Mouse (Mus musculus) C2C12 (cell line): ENCODE measurements at regions not wholly inside any gene's neighbourhood (a gene's known extent, or its start where the extent isn't known, plus 50 kb on each side); places are given as distances from the start of the nearest gene placed in this dataset.

Source experiments
- CTCF ChIP-seq: IDR thresholded peaks from one replicate; pipeline ENCODE4 v1.5.1; 2011; ENCODE audit not compliant: control insufficient read depth, insufficient read depth, insufficient read length
- FOSL1 ChIP-seq: IDR thresholded peaks from one replicate; pipeline ENCODE4 v1.8.0; 2011; ENCODE audit warnings: mild to moderate bottlenecking, low read length; ENCODE audit not compliant: poor library complexity, insufficient read depth, severe bottlenecking
- MAX ChIP-seq: IDR thresholded peaks from one replicate; pipeline ENCODE4 v1.6.1; 2011; ENCODE audit warnings: mild to moderate bottlenecking, control low read depth
- MYOG ChIP-seq: IDR thresholded peaks from one replicate; pipeline ENCODE4 v1.6.1; 2011; ENCODE audit not compliant: control insufficient read depth, insufficient read length; ENCODE audit errors: extremely low read depth

GRCm38 (mm10) chr13:10526470-10527207 lies 166.0 kb upstream of the Chrm3 start:
- TF ChIP-seq CTCF (no peak), MYOG (no peak), MAX (no peak), FOSL1 (no peak)
